Mouse (Mus musculus) heart, postnatal 0 days (tissue): ENCODE measurements at regions not wholly inside any gene's neighbourhood (a gene's known extent, or its start where the extent isn't known, plus 50 kb on each side); places are given as distances from the start of the nearest gene placed in this dataset.

Experiments used
- CTCF ChIP-seq: IDR thresholded peaks from 2 replicates; pipeline ENCODE4 v1.5.1; 2016; ENCODE audit warnings: antibody characterized with exemption, control low read depth, low read depth
- EP300 ChIP-seq: IDR thresholded peaks from 2 replicates; pipeline ENCODE4 v1.6.1; 2016; ENCODE audit warnings: antibody characterized with exemption, low read depth

GRCm38 (mm10) chrX:11082171-11082570 lies 216.9 kb upstream of the H2al1a start:
- TF ChIP-seq CTCF, result no peak
- no peak for TF ChIP-seq EP300
